Mouse (Mus musculus) gonadal fat pad, adult 2 months (tissue): ENCODE measurements around the gene Adora3. TPM values are rescaled to one million over a fixed set of nuclear protein-coding genes. Genes with fewer than 3 reads are reported as not detected.

Experiments
- DNase-seq: peaks from one replicate; pipeline ENCODE4 v3.0.0-alpha.2; 2012; ENCODE audit warnings: low read depth
- polyA plus RNA-seq: library from polyadenylated mRNA; depleted of rRNA; stranded (reverse); fragments of >200 nt; gene quantifications from 2 replicates; pipeline ENCODE4 v1.2.3, GENCODE M21; 2012

The Adora3 gene
- polyA plus RNA-seq, 1 experiment, result 0.45 TPM

- no peak for DNase-seq
These were observed 5.4 kb downstream of the Adora3 start for GRCm38 (mm10) chr3:105876022-105876421.

- DNase-seq, result no peak
These were observed 6.7 kb downstream of the Adora3 start for GRCm38 (mm10) chr3:105877252-105877803.

GRCm38 (mm10) chr3:105877919-105878318 is 7.3 kb downstream of the Adora3 start:
- DNase-seq, result no peak

DNA sequence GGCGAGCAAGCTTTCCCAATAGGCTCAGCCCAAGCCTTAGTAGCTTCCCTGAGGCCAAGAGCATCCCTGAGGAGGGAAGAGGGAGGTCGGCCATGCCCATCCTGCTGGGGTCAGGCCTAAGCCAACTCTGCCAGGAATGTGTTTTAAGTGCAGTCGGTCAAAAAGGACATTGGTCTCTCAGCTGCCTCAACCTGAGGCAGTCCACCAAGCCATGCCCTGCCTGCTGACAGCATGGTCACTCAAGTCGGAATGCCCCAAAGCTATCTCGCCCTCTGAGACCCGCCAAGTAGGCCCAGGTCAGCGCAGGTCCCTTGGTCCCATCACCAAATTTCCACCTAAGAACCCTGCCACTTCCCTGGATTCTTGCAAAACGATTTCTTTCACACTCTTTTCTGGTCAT is 8.1 kb downstream of the Adora3 start:
- DNase-seq, result no peak

DNA sequence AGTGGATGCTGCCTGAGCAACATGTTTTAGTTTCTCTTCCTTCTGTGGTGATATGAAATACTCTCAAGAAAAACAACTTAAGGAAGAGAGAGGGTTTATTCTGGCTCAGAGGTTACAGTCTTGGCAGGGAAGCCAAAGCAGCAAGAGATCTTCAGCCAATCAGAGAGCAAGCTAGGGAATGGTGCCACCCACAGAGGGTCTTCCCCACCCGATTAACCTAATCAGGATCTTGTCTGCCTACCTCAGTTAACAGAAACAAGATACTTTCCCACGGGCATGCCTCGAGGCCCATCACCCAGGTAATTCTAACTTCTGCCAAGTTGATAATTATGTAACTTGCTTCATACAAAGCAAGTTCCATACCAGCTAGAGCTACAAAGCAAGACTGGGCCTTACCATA is 9.8 kb downstream of the Adora3 start:
- no peak for DNase-seq

DNA sequence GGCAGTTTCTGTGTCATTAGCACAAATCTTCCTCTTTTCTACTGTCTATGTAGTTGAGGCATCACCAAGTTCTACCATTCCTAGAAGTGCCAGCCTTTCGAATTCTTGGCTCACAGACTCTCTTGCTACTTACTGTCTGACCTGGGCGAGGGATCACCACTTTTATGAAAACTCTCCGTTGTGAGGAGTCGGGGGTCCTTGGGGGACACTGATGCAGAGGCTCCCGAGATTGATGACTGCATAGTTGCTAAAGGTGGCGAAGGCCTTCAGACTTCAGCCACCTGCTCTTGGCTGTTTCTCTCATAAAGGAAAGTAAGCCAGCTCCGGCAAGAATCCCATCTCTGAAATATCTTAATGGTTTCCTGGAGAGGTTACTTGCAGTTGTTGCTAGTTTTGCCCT is 11.4 kb downstream of the Adora3 start:
- DNase-seq, result no peak

DNA sequence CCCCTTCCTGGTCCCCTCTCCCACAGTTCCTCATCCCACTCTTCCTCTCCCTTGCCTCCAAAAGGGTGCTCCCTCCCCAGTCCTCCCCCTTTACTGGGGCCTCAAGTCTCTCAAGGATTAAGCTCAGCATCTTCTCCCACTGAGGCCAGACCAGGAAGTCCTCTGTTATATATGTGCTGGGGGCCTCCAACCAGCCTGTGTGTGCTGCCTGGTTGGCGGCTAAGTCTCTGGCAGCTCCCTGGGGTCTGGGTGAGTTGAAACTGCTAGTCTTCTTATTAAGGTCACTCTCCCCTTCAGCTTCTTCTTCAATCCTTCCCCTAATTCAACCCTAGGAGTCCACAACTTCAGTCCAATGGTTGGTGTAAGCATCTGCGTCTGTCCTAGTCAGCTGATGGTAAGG is 12.5 kb downstream of the Adora3 start:
- DNase-seq, result no peak

- DNase-seq, result no peak
These were observed 18.3 kb downstream of the Adora3 start for GRCm38 (mm10) chr3:105888961-105889360.

DNA sequence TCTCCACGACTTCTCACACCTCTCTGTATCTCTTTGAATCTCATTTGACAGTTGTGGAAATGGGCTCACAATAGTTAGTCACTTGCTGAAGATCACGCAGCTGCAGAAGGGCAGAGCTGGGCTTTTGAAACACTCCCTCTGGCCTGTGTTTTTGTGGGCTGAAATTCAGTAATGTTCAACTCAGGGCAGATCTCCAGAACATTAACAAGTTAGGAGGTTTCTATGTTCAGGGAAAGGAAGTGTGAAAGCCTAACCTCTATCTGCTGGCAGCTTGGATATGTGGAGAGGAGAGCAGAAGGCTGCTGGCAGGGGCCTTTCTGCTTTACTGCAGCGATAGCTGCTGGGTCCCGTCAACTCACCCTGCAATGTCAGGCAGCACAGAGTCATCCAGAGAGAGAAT is 19.6 kb downstream of the Adora3 start:
- DNase-seq, result no peak

GRCm38 (mm10) chr3:105891141-105891540 is 20.5 kb downstream of the Adora3 start:
- DNase-seq, result no peak

- no peak for DNase-seq
These were observed 21.3 kb downstream of the Adora3 start for GRCm38 (mm10) chr3:105891760-105892571.

DNA sequence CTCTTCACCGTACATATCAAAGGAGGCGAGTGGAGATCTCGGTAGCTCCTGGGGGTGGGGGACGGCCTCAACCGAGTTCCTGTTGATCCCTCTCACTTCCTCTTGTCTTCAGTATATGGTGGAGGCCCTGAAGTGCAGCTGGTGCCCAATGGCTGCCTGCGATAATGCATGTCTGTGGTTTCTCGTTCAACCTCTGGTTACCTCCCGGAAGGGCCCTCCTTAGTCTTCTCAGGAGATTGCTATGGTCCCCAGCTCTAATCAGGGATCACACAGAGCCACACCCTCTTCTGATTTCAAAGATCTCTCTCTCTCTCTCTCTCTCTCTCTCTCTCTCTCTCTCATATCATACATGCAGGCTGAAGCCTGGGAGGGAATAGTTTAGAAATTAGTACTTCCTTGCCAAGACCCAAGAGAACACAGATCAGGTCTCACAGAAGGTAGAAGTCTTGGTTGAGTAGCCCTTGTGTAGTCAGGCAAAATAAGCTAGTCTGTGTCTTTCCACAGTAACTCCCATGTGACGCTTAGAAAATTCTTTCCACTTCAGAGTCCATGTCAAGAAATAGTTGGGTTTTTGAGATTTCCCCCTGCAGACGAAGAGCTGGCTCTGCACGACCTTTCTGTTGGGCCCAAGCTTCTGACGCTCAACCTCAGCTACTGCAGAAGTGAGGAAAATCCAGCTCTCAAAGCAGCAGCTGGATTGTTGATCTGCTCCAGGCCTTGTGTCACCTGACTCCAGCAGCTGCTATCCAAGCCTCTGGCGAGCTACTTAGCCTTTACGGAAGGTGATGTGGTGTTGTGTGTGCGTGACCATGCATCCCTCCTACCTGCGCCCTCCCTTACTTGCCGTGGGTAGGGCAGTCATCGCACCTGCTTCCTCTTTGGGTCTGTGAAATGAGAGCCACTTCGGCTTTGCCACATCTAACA is 22.2 kb downstream of the Adora3 start:
- DNase-seq, result no peak

GRCm38 (mm10) chr3:105893941-105894391 is 23.3 kb downstream of the Adora3 start:
- DNase-seq, result no peak

GRCm38 (mm10) chr3:105894601-105895592 is 24.2 kb downstream of the Adora3 start:
- DNase-seq, result no peak

DNA sequence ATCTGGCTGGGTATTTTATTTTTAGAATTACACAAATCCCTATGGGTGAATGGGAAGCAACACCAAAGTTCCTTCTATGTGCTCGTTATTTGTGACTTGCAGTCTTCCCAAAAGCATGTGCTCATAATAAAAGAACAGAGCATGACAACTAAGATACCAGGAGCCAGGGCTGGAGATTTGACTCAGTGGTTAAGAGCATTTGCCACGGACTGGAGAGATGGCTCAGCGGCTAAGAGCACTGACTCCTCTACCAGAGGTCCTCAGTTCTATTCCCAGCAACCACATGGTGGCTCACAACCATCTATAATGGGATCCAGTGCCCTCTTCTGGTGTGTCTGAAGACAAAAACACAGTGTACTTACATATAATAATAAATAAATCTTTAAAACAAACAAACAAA is 26.2 kb downstream of the Adora3 start:
- DNase-seq, result no peak

DNA sequence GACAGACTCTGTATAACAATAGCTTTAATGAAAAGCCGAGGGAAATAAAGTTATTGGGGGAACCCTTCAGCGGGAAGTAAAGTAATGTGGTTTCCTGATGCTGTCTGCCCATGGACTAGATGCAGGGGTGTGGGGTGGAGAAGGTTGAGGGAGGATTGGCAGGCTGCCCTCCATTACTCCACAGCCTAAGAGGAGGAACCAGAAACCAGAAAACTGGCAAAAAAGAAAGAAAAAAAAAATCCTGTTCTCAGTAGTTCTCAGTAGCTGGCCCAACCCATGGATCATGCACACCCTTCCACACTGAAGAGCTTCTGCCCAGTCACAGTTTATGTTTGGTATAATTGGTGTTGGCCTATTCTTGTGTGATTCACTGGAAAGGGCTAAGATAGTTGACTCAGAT is 27.7 kb downstream of the Adora3 start:
- no peak for DNase-seq

- no peak for DNase-seq
These were observed 28.2 kb downstream of the Adora3 start for GRCm38 (mm10) chr3:105898861-105899260.

- no peak for DNase-seq
These were observed 28.9 kb downstream of the Adora3 start for GRCm38 (mm10) chr3:105899394-105900147.

DNA sequence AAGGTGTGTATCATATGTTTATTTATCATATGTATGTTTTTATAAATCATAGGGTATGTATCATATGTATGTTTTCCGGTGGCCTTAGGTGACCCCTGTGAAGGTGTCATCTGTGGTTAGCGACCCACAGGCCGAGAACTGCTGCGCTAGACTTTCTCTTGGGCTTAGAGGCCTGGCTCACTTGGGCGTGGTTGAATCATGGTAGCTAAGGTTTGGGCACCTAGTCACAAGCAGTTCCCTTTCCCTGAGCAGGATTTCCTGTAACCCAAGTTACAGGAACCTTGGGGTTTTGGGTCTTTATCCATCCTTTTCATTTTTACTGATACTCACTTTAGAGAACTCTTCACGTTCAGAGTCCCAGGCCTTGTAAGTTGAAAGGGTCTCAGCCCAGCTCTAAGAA is 29.6 kb downstream of the Adora3 start:
- DNase-seq, result no peak

- DNase-seq, result no peak
These were observed 30.1 kb downstream of the Adora3 start for GRCm38 (mm10) chr3:105900716-105901115.
